Mouse (Mus musculus) gastrocnemius, adult 8-10 months (tissue): ENCODE results near the gene Pou2f3. TPM values are rescaled to one million over a fixed set of nuclear protein-coding genes. Genes with fewer than 3 reads are reported as not detected.

Experiments
- DNase-seq, 2 experiments: peaks; one replicate each; pipeline ENCODE4 v3.0.0; 2022; ENCODE audit warnings: low spot score in 2 of 2
- total RNA-seq, 4 experiments: library from RNA; stranded (reverse); gene quantifications; 2 replicates each; pipeline ENCODE4 v1.2.4; 2022

Gene Pou2f3
- total RNA-seq, 4 experiments from 2014 or later: not detected

DNA sequence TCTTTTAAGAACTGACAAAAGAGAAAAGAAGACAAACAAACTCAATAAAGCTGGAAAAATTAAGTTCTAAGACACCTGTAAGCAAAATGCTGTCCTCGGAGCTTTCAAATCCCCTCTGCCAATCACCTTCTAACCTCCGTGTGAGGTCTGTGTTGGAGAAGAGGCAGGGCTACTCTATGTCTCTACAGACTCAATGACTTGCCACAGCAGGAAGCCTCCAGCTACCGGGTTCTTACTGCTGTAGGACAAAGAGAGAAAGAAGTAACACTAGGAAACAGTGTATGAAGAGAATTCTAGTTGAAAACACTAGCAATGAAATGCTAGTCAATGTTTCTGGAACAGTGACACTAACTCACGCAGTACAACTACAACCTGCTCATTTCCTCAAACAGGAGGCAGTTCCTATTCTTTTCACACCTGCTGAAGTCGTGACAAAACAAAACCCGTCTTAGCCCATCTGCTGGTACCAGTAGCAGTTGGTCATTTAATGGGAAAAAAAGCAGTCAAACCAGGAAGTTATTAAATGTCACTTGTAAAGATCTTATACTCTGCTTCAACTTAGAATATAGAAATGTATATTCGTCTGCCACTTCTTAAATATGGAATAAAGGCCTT, 126.6 kb downstream of the Pou2f3 start:
- no peak for DNase-seq

DNA sequence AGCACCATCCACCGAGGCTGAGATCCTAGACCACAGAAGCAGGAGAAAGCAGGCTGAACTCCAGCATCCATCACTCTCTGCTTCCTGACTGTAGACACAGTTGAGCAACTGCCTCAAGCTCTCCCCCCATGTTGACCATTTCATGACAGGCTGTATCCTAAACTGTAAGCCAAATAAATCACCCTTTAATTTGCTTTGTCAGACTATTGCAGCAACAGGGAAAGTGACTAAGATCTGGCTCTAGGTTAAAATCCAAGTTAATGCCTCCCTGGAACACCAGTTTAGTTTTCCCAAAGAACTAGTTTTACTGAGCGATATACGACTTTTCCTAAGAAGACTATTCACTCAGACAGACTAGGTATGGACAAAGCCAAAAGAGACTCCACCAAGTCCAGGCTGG, 131.5 kb downstream of the Pou2f3 start:
- no peak for DNase-seq

- DNase-seq: no peak
These were observed 134.0 kb downstream of the Pou2f3 start for GRCm38 (mm10) chr9:43076163-43076562.

- DNase-seq: no peak
These were observed 135.6 kb downstream of the Pou2f3 start for GRCm38 (mm10) chr9:43074611-43075010.

Other genes with a start within 250 kb of the Pou2f3 start
- gene Arhgef12, start 103.1 kb downstream of the Pou2f3 start, total RNA-seq: 10 to 100 TPM; 41.1 to 64.5 (median 52.8) TPM
- gene Tmem136, start 93.8 kb downstream of the Pou2f3 start, total RNA-seq: 1 to 10 TPM; 1.4 to 2.9 (median 2.5) TPM
- 1 to 10 TPM; 2.7 to 5.9 (median 4.8) TPM for gene Oaf, start 29.5 kb upstream of the Pou2f3 start, total RNA-seq
- gene Trim29, start 100.5 kb upstream of the Pou2f3 start, total RNA-seq: not detected